Mouse (Mus musculus): Measurements from ENCODE around the gene S100a3.

DNA sequence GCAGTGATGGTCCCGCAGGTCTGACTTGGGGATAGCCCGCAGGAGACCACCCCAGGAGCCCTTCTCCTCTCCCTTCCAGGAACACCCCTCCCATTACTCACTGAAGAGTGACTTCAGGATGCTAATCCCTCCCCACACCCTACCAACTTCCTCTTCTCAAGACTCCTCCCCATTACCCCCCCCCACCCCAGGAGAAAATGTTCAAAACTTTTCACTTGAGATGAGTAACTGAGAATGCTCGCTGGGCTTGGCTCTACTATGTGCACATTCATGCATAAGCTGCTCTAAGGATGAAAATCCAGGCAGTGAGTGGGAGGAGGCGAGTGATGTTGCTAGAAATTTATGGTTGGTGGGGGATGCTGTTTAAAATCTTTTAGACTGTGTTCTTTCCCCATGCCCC lies 51.7 kb downstream of the S100a3 start:
- TF ChIP-seq POLR2A (IDR thresholded peaks at IDR 0.05; ENCODE audit: insufficient read length, low read depth) (no peak), TCF3 (IDR thresholded peaks at IDR 0.05; ENCODE audit: insufficient read length, low read depth) (no peak), POLR2AphosphoS2 (IDR thresholded peaks at IDR 0.05; ENCODE audit: insufficient read length, low read depth) (no peak), MYOG (IDR thresholded peaks at IDR 0.05; ENCODE audit: control insufficient read depth in 1 of 3, insufficient read depth in 1 of 3, insufficient read length in 2 of 3, low read depth in 2 of 3) (no peak), TCF12 (IDR thresholded peaks at IDR 0.05; ENCODE audit: insufficient read depth, poor library complexity, severe bottlenecking) (no peak), MAX (IDR thresholded peaks at IDR 0.05; ENCODE audit: low read depth) (no peak), E2F4 (IDR thresholded peaks at IDR 0.05; ENCODE audit: insufficient read depth) (no peak), CEBPB (IDR thresholded peaks at IDR 0.05; ENCODE audit: insufficient read depth, poor library complexity, severe bottlenecking) (no peak), USF1 (IDR thresholded peaks at IDR 0.05; ENCODE audit: low read depth) (no peak), REST (IDR thresholded peaks at IDR 0.05; ENCODE audit: insufficient read depth, insufficient read length) (no peak), MYOD1 (IDR thresholded peaks at IDR 0.05; ENCODE audit: control insufficient read depth in 1 of 3, insufficient read length in 2 of 3, low read depth in 2 of 3) (no peak)
